Mouse (Mus musculus): Measurements from ENCODE around the gene Snapin.

DNA sequence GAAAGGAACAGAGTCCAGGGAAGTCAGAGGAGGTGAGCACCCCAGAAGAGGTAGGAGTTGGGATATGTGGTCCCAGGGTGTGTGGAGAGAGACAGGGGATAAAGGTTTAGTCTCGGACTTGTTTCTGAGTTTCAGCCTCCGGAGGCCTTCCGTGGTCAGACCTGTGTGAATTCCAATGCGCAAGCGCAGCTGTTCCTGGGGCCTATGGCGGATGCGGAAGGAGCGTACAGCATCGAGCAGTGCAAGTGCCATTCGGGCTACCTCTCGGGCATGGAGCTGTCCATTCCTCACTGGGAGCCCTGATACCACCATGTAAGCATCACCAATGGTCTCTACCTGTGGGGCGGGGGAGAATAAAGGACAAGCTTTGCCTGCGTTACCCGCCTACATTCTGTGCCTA, 35.9 kb downstream of the Snapin start:
- no peak for TF ChIP-seq GATA1 (IDR thresholded peaks at IDR 0.05; ENCODE audit: borderline replicate concordance, low read length)
- no peak for TF ChIP-seq FLI1 (IDR thresholded peaks at IDR 0.05; ENCODE audit: low read length)

Data from megakaryocyte, embryonic 14.5 days (primary cell).